Mouse (Mus musculus) heart, embryonic 13.5 days (tissue): ENCODE measurements around the gene Igsf11. TPM values are rescaled to one million over a fixed set of nuclear protein-coding genes. Genes with fewer than 3 reads are reported as not detected.
"Not testable (repeated sequence)": the region's sequence is repeated elsewhere in the genome, so short reads cannot be mapped to it uniquely, and the experiment has no call there.

Source experiments
- ATAC-seq: fragments of 200-750 bp; cut with Nextera tagmentation; 2 replicates; pipeline ENCODE4 v1.8.0; 2017; ENCODE audit warnings: moderate TSS enrichment; ENCODE audit not compliant: insufficient number of reproducible peaks, low FRiP score, low TSS enrichment; ENCODE audit errors: extremely low read depth
- H3K27ac ChIP-seq: fragments of 300-500 bp; sonication (generic); replicated peaks from 2 replicates; pipeline ENCODE4 v1.5.1; 2015; ENCODE audit warnings: moderate library complexity, mild to moderate bottlenecking, inconsistent platforms
- H3K27me3 ChIP-seq: fragments of 300-500 bp; sonication (generic); replicated peaks from 2 replicates; pipeline ENCODE4 v1.6.1; 2015; ENCODE audit warnings: mild to moderate bottlenecking, inconsistent platforms
- H3K36me3 ChIP-seq: fragments of 300-500 bp; sonication (generic); 2 replicates; pipeline ENCODE4 v1.6.1; 2015; ENCODE audit warnings: mild to moderate bottlenecking, inconsistent platforms
- H3K4me1 ChIP-seq: fragments of 300-500 bp; sonication (generic); 2 replicates; pipeline ENCODE4 v1.6.1; 2015; ENCODE audit warnings: inconsistent platforms
- H3K4me2 ChIP-seq: fragments of 300-500 bp; sonication (generic); 2 replicates; pipeline ENCODE4 v1.6.1; 2015; ENCODE audit warnings: inconsistent platforms, mild to moderate bottlenecking, moderate library complexity
- H3K4me3 ChIP-seq: fragments of 300-500 bp; sonication (generic); 2 replicates; pipeline ENCODE4 v1.5.1; 2015; ENCODE audit warnings: moderate library complexity, mild to moderate bottlenecking, inconsistent platforms
- H3K9ac ChIP-seq: fragments of 300-500 bp; sonication (generic); 2 replicates; pipeline ENCODE4 v1.6.1; 2015; ENCODE audit warnings: inconsistent platforms, mild to moderate bottlenecking, moderate library complexity
- H3K9me3 ChIP-seq: fragments of 300-500 bp; sonication (generic); 2 replicates; pipeline ENCODE4 v1.6.1; 2016; ENCODE audit warnings: inconsistent platforms
- WGBS: fragments of 180-500 bp; shearing (Covaris S2); methylation state at CpG from one replicate; pipeline ENCODE4 v1.1.7; 2015; ENCODE audit warnings: mixed read lengths; 5-methylcytosine and 5-hydroxymethylcytosine counted together
- polyA plus RNA-seq: library from polyadenylated mRNA; unstranded; fragments of >200 nt; fragmentation: Nextera tagmentation; extraction: Ambion mirVana; gene quantifications from 2 replicates; pipeline ENCODE4 v1.2.1, GENCODE M21; 2015

The Igsf11 gene
- polyA plus RNA-seq, 1 experiment from 2014 or later, result 0.27 TPM

- H3K4me3 ChIP-seq, result no peak overlapping the region
- H3K9me3 ChIP-seq, result no peaks in the 10 kb centered on the region
- 51% methylated on average over 5 of the region's 5 CpGs for WGBS
- H3K4me2 ChIP-seq, result no peak overlapping the region
- H3K36me3 ChIP-seq, result no peaks in the 10 kb centered on the region
- H3K27me3 ChIP-seq, result no peaks in the 10 kb centered on the region
- H3K4me1 ChIP-seq, result peaks cover 14% of the 10 kb centered on the region
- H3K27ac ChIP-seq, result no peak overlapping the region
- ATAC-seq, result no peak
- no peak overlapping the region for H3K9ac ChIP-seq
Measured at GRCm38 (mm10) chr16:38955296-38955695, 62.8 kb downstream of the Igsf11 start.

- Histone ChIP-seq H3K36me3 (no peaks in the 10 kb centered on the region), H3K27ac (no peak overlapping the region), H3K9me3 (no peaks in the 10 kb centered on the region), H3K27me3 (no peaks in the 10 kb centered on the region), H3K4me2 (no peak overlapping the region), H3K4me1 (peaks cover 7% of the 10 kb centered on the region), H3K4me3 (no peak overlapping the region), H3K9ac (no peak overlapping the region)
- 66% methylated on average over 9 of the region's 9 CpGs for WGBS
- ATAC-seq, result no peak
Measured at GRCm38 (mm10) chr16:38958801-38959200, 66.3 kb downstream of the Igsf11 start.

- no peak overlapping the region for H3K27ac ChIP-seq
- no peak overlapping the region for H3K9ac ChIP-seq
- no peak overlapping the region for H3K4me3 ChIP-seq
- no peak for ATAC-seq
- no peaks in the 10 kb centered on the region for H3K27me3 ChIP-seq
- 72% methylated on average over 8 of the region's 8 CpGs for WGBS
- H3K36me3 ChIP-seq, result no peaks in the 10 kb centered on the region
- H3K9me3 ChIP-seq, result no peaks in the 10 kb centered on the region
- H3K4me1 ChIP-seq, result peaks cover 3% of the 10 kb centered on the region
- no peak overlapping the region for H3K4me2 ChIP-seq
Measured at GRCm38 (mm10) chr16:38960550-38960949, 68.1 kb downstream of the Igsf11 start.

GRCm38 (mm10) chr16:38961865-38962264 is 69.4 kb downstream of the Igsf11 start:
- Histone ChIP-seq H3K4me1 (no peaks in the 10 kb centered on the region), H3K36me3 (no peaks in the 10 kb centered on the region), H3K9ac (no peak overlapping the region), H3K27me3 (no peaks in the 10 kb centered on the region), H3K4me2 (no peak overlapping the region), H3K4me3 (no peak overlapping the region), H3K9me3 (no peaks in the 10 kb centered on the region), H3K27ac (no peak overlapping the region)
- no peak for ATAC-seq
- 71% methylated on average over 2 of the region's 2 CpGs for WGBS

- Histone ChIP-seq H3K4me3 (no peak overlapping the region), H3K27me3 (no peaks in the 10 kb centered on the region), H3K27ac (no peak overlapping the region), H3K9ac (no peak overlapping the region), H3K4me2 (no peak overlapping the region), H3K9me3 (no peaks in the 10 kb centered on the region), H3K36me3 (no peaks in the 10 kb centered on the region), H3K4me1 (no peaks in the 10 kb centered on the region)
- no peak for ATAC-seq
- 76% methylated on average over 9 of the region's 9 CpGs for WGBS
Measured at GRCm38 (mm10) chr16:38962695-38963094, 70.2 kb downstream of the Igsf11 start.

GRCm38 (mm10) chr16:38967026-38967425 is 74.6 kb downstream of the Igsf11 start:
- Histone ChIP-seq H3K4me3 (no peak overlapping the region), H3K4me1 (no peaks in the 10 kb centered on the region), H3K9ac (no peak overlapping the region), H3K27me3 (no peaks in the 10 kb centered on the region), H3K36me3 (no peaks in the 10 kb centered on the region), H3K4me2 (no peak overlapping the region), H3K27ac (no peak overlapping the region), H3K9me3 (no peaks in the 10 kb centered on the region)
- 84% methylated on average over 10 of the region's 10 CpGs for WGBS
- no peak for ATAC-seq

GRCm38 (mm10) chr16:38976151-38976550 is 83.7 kb downstream of the Igsf11 start:
- Histone ChIP-seq H3K4me3 (no peak overlapping the region), H3K27me3 (no peaks in the 10 kb centered on the region), H3K4me2 (no peak overlapping the region), H3K9ac (no peak overlapping the region), H3K27ac (no peak overlapping the region), H3K4me1 (0 out of 2 replicates have a peak, but pooled peaks cover 4% of the 10 kb centered on the region), H3K9me3 (no peaks in the 10 kb centered on the region), H3K36me3 (no peaks in the 10 kb centered on the region)
- ATAC-seq, result no peak
- WGBS, result 64% methylated on average over 13 of the region's 13 CpGs

GRCm38 (mm10) chr16:38978546-38978945 is 86.1 kb downstream of the Igsf11 start:
- 0 out of 2 replicates have a peak, but pooled peaks cover 4% of the 10 kb centered on the region for H3K4me1 ChIP-seq
- H3K27me3 ChIP-seq, result no peaks in the 10 kb centered on the region
- H3K36me3 ChIP-seq, result no peaks in the 10 kb centered on the region
- WGBS, result 80% methylated on average over 2 of the region's 2 CpGs
- no peaks in the 10 kb centered on the region for H3K9me3 ChIP-seq
- no peak overlapping the region for H3K4me2 ChIP-seq
- H3K9ac ChIP-seq, result no peak overlapping the region
- no peak for ATAC-seq
- no peak overlapping the region for H3K27ac ChIP-seq
- no peak overlapping the region for H3K4me3 ChIP-seq

- H3K9me3 ChIP-seq, result no peaks in the 10 kb centered on the region
- no peaks in the 10 kb centered on the region for H3K27me3 ChIP-seq
- H3K4me3 ChIP-seq, result no peak overlapping the region
- no peak overlapping the region for H3K27ac ChIP-seq
- ATAC-seq, result no peak
- no peaks in the 10 kb centered on the region for H3K36me3 ChIP-seq
- WGBS, result 10% methylated on average over 5 of the region's 5 CpGs
- H3K4me1 ChIP-seq, result 0 out of 2 replicates have a peak, but pooled peaks cover 4% of the 10 kb centered on the region
- H3K9ac ChIP-seq, result no peak overlapping the region
- H3K4me2 ChIP-seq, result no peak overlapping the region
Measured at GRCm38 (mm10) chr16:38980546-38980945, 88.1 kb downstream of the Igsf11 start.

GRCm38 (mm10) chr16:38982051-38982450 is 89.6 kb downstream of the Igsf11 start:
- Histone ChIP-seq H3K9ac (no peak overlapping the region), H3K36me3 (no peaks in the 10 kb centered on the region), H3K4me3 (no peak overlapping the region), H3K9me3 (no peaks in the 10 kb centered on the region), H3K4me1 (peaks cover 8% of the 10 kb centered on the region), H3K27me3 (no peaks in the 10 kb centered on the region), H3K27ac (no peak overlapping the region), H3K4me2 (no peak overlapping the region)
- WGBS, result 11% methylated on average over 5 of the region's 5 CpGs
- no peak for ATAC-seq

- no peak for ATAC-seq
- Histone ChIP-seq H3K4me1 (peaks cover 8% of the 10 kb centered on the region), H3K27ac (no peak overlapping the region), H3K9ac (no peak overlapping the region), H3K27me3 (no peaks in the 10 kb centered on the region), H3K4me2 (no peak overlapping the region), H3K9me3 (no peaks in the 10 kb centered on the region), H3K36me3 (no peaks in the 10 kb centered on the region), H3K4me3 (no peak overlapping the region)
- 40% methylated on average over 12 of the region's 12 CpGs for WGBS
Measured at GRCm38 (mm10) chr16:38982508-38983236, 90.2 kb downstream of the Igsf11 start.

- not testable (repeated sequence) for ATAC-seq, H3K9me3 ChIP-seq, H3K4me2 ChIP-seq, H3K9ac ChIP-seq, H3K27ac ChIP-seq, H3K4me1 ChIP-seq, H3K4me3 ChIP-seq, H3K36me3 ChIP-seq, H3K27me3 ChIP-seq
- WGBS, result 58% methylated on average over 3 of the region's 3 CpGs
Measured at GRCm38 (mm10) chr16:38983850-38984249, 91.4 kb downstream of the Igsf11 start.
